Comparison of ENCODE assay signal across 20 mouse cellular contexts in the genomic region with DNA sequence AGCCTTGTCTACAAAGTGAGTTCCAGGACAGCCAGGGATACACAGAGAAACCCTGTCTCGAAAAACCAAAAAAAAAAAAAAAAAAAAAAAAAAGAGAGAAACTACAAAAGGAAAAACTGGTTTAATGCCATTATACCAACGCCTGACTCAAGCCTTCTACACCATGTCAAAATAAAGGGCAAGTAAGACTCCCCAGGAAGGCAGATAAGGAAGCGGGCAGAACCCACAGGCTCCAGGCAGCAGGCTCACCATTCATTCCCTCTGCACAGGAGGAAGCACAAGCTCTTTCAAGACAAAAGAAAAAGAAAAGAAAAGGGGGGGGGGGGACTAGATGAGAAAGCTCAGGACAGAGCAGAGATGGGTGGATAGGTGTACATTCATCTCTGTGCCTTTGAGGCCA. TPM values are rescaled to one million over a fixed set of nuclear protein-coding genes. Genes with fewer than 3 reads are reported as not detected.
DNase-seq lines count a peak whose midpoint lies in the region; ATAC-seq and TF ChIP-seq lines count a peak whose summit lies in the region.
"Had no signal": no experiment of that assay in that cellular context is flagged by ENCODE, and none has a peak within 500 bp of the region (broad histone marks: within the 10 kb centered on the region; RNA-seq: fewer than 3 reads in every experiment).

No protein-coding gene starts in this region.

- peak overlapping the region; percentile 81; the same call in 1 of the 2 replicates for H3K27ac ChIP-seq in liver, adult 2 months (replicated peaks; ENCODE audit: insufficient read depth, low read depth, low read length)
- peak overlapping the region; percentile 90 for H3K27ac ChIP-seq in liver, postnatal 0 days (ENCODE audit: low read depth)
- no peak overlapping the region for H3K27ac ChIP-seq in hindbrain, embryonic 11.5 days (ENCODE audit: low read depth, low read length)
- no peak overlapping the region for H3K27ac ChIP-seq in midbrain, embryonic 13.5 days
- H3K27ac ChIP-seq: forebrain, embryonic 10.5 days; limb, embryonic 12.5 days had no signal

- no peak for TF ChIP-seq POLR2A in liver, adult 2 months (IDR thresholded peaks at IDR 0.05; ENCODE audit: extremely low read depth, insufficient read depth, low read length)

- H3K9me3 ChIP-seq in liver, postnatal 0 days (ENCODE audit: low read length) = no peaks in the 10 kb centered on the region
- no peaks in the 10 kb centered on the region for H3K9me3 ChIP-seq in hindbrain, embryonic 11.5 days (ENCODE audit: control insufficient read depth, low read length)
- H3K9me3 ChIP-seq in midbrain, embryonic 13.5 days = no peaks in the 10 kb centered on the region
- H3K9me3 ChIP-seq: forebrain, embryonic 10.5 days; G1E; limb, embryonic 12.5 days had no signal

- no peak for TF ChIP-seq CTCF in liver, adult 2 months (IDR thresholded peaks at IDR 0.05; ENCODE audit: low read depth, low read length)
- no peak for TF ChIP-seq CTCF in liver, postnatal 0 days (IDR thresholded peaks at IDR 0.05; ENCODE audit: low read depth)

- no peak overlapping the region for H3K9ac ChIP-seq in liver, adult 2 months (ENCODE audit: low read depth, low read length)
- H3K9ac ChIP-seq in liver, postnatal 0 days (replicated peaks) = 0 out of 2 replicates have a peak overlapping the region, but pooled peaks have one; percentile 23
- no peak overlapping the region for H3K9ac ChIP-seq in hindbrain, embryonic 11.5 days (ENCODE audit: low read depth, low read length)
- H3K9ac ChIP-seq in midbrain, embryonic 13.5 days (replicated peaks) = no peak overlapping the region
- H3K9ac ChIP-seq: limb, embryonic 12.5 days had no signal

- WGBS in liver, adult 2 months = 77% methylated on average over 3 of the region's 3 CpGs
- 31% methylated on average over 3 of the region's 3 CpGs for WGBS in liver, postnatal 0 days (ENCODE audit: insufficient replicate concordance)
- WGBS in hindbrain, embryonic 11.5 days = 73% methylated on average over 3 of the region's 3 CpGs
- 60% methylated on average over 3 of the region's 3 CpGs for WGBS in midbrain, embryonic 13.5 days

- peaks cover 58% of the 10 kb centered on the region for H3K79me2 ChIP-seq in liver, adult 2 months (ENCODE audit: control insufficient read depth, insufficient read depth, low read length)

- ATAC-seq in liver, postnatal 0 days = no peak
- ATAC-seq in hindbrain, embryonic 11.5 days (ENCODE audit: low FRiP score) = no peak
- ATAC-seq in midbrain, embryonic 13.5 days = no peak
- ATAC-seq: CD4-positive, CD25-positive, alpha-beta regulatory T cell, adult 4 months; hindbrain, embryonic 16.5 days; midbrain, embryonic 16.5 days had no signal

- peak; percentile 23 for DNase-seq in T-cell, adult 2 months (ENCODE audit: low spot score)
- DNase-seq in liver, adult 2 months (ENCODE audit: extremely low read depth, low read depth, low spot score) = no peak
- no peak for DNase-seq in liver, postnatal 0 days
- no peak for DNase-seq in right cerebral cortex, postnatal 4 days
- no peak for DNase-seq in hindbrain, embryonic 11.5 days (ENCODE audit: low spot score)
- no peak for DNase-seq in adrenal gland, postnatal 10 days
- DNase-seq: cerebellum, postnatal 10 days; heart, adult 18-20 months; heart, postnatal 36 days; retina, postnatal 1 day; thymus, postnatal 25 days had no signal

- H3K4me1 ChIP-seq in liver, adult 2 months (ENCODE audit: control insufficient read depth, insufficient read depth, low read length) = peaks cover 15% of the 10 kb centered on the region
- peaks cover 26% of the 10 kb centered on the region; the same call in 1 of the 2 replicates for H3K4me1 ChIP-seq in liver, postnatal 0 days (ENCODE audit: insufficient read depth)
- no peaks in the 10 kb centered on the region for H3K4me1 ChIP-seq in hindbrain, embryonic 11.5 days (replicated peaks; ENCODE audit: control insufficient read depth, insufficient read depth, low read length)
- H3K4me1 ChIP-seq in midbrain, embryonic 13.5 days (replicated peaks) = no peaks in the 10 kb centered on the region
- H3K4me1 ChIP-seq: limb, embryonic 12.5 days had no signal

- peaks cover 5% of the 10 kb centered on the region; the same call in 1 of the 2 replicates for H3K36me3 ChIP-seq in liver, adult 2 months (ENCODE audit: control insufficient read depth, insufficient read depth, low read length)
- peaks cover 37% of the 10 kb centered on the region for H3K36me3 ChIP-seq in liver, postnatal 0 days (replicated peaks; ENCODE audit: insufficient read depth, low read length)
- no peaks in the 10 kb centered on the region for H3K36me3 ChIP-seq in hindbrain, embryonic 11.5 days (ENCODE audit: control insufficient read depth, insufficient read depth, low read length)
- H3K36me3 ChIP-seq in midbrain, embryonic 13.5 days = peaks cover 22% of the 10 kb centered on the region

- TF ChIP-seq EP300 in liver, postnatal 0 days (IDR thresholded peaks at IDR 0.05; ENCODE audit: low read depth) = no peak

- H3K4me2 ChIP-seq in liver, postnatal 0 days (ENCODE audit: low read depth, low read length) = 0 out of 2 replicates have a peak overlapping the region, but pooled peaks have one; percentile 4
- no peak overlapping the region for H3K4me2 ChIP-seq in hindbrain, embryonic 11.5 days (replicated peaks; ENCODE audit: low read depth, low read length)
- no peak overlapping the region for H3K4me2 ChIP-seq in midbrain, embryonic 13.5 days (replicated peaks)
- H3K4me2 ChIP-seq: limb, embryonic 12.5 days had no signal

- no peaks in the 10 kb centered on the region for H3K27me3 ChIP-seq in liver, adult 2 months (ENCODE audit: control insufficient read depth, insufficient read depth, low read length)
- H3K27me3 ChIP-seq in liver, postnatal 0 days (ENCODE audit: insufficient read depth, low read length) = no peaks in the 10 kb centered on the region
- H3K27me3 ChIP-seq in hindbrain, embryonic 11.5 days (ENCODE audit: control insufficient read depth, insufficient read depth, low read length) = no peaks in the 10 kb centered on the region
- no peaks in the 10 kb centered on the region for H3K27me3 ChIP-seq in midbrain, embryonic 13.5 days
- H3K27me3 ChIP-seq: limb, embryonic 12.5 days had no signal

- no peak overlapping the region for H3K4me3 ChIP-seq in liver, adult 2 months (ENCODE audit: insufficient read depth, low read depth, low read length)
- no peak overlapping the region for H3K4me3 ChIP-seq in liver, postnatal 0 days (ENCODE audit: low read depth, low read length)
- H3K4me3 ChIP-seq in hindbrain, embryonic 11.5 days (ENCODE audit: low read depth, low read length) = no peak overlapping the region
- no peak overlapping the region for H3K4me3 ChIP-seq in midbrain, embryonic 13.5 days (replicated peaks)
- H3K4me3 ChIP-seq: forebrain, embryonic 10.5 days; limb, embryonic 12.5 days had no signal

RNA-seq across cellular contexts. Expression of a gene that starts 40.7 kb away (rescaled TPM):
- 93.0 and 117 TPM in 2 replicates for total RNA-seq in liver, adult 2 months (2014; rRNA removed)
- polyA plus RNA-seq in liver, adult 2 months (2012; rRNA removed) = 159 and 178 TPM in 2 replicates
- polyA plus RNA-seq in liver, postnatal 0 days (2015; fragmentation: Nextera tagmentation; extraction: Ambion mirVana) = 23.8 and 24.7 TPM in 2 replicates
- polyA plus RNA-seq in hindbrain, embryonic 11.5 days (2014; fragmentation: Nextera tagmentation; extraction: Ambion mirVana) = 10.4 and 10.9 TPM in 2 replicates
- total RNA-seq in adrenal gland, postnatal 10 days (2021) = 100 to 1,000 TPM; 132 to 137 TPM
- polyA plus RNA-seq in midbrain, embryonic 13.5 days (2015; fragmentation: Nextera tagmentation; extraction: Ambion mirVana) = 9.6 and 9.7 TPM in 2 replicates

RNA-seq across cellular contexts. Expression of a gene that starts 51.0 kb away (rescaled TPM):
- not detected in 2 replicates for total RNA-seq in liver, adult 2 months (2014; rRNA removed)
- 0.15 and 0.48 TPM in 2 replicates for polyA plus RNA-seq in liver, adult 2 months (2012; rRNA removed)
- polyA plus RNA-seq in liver, postnatal 0 days (2015; fragmentation: Nextera tagmentation; extraction: Ambion mirVana) = 0.08 TPM in 1 of 2 replicates, not detected in the other
- polyA plus RNA-seq in hindbrain, embryonic 11.5 days (2014; fragmentation: Nextera tagmentation; extraction: Ambion mirVana) = 0.17 TPM in 1 of 2 replicates, not detected in the other
- not detected for total RNA-seq in adrenal gland, postnatal 10 days (2021)
- 0.90 and 1.3 TPM in 2 replicates for polyA plus RNA-seq in midbrain, embryonic 13.5 days (2015; fragmentation: Nextera tagmentation; extraction: Ambion mirVana)
- total RNA-seq: G1E; gastrocnemius, adult 8-10 months; heart, postnatal 36 days; layer of hippocampus, postnatal 25 days had no signal
- polyA plus RNA-seq: CD4-positive, CD25-positive, alpha-beta regulatory T cell, adult 4 months had no signal

RNA-seq across cellular contexts. Expression of a gene that starts 58.2 kb away (rescaled TPM):
- 24.4 and 27.1 TPM in 2 replicates for total RNA-seq in liver, adult 2 months (2014; rRNA removed)
- 42.2 and 49.6 TPM in 2 replicates for polyA plus RNA-seq in liver, adult 2 months (2012; rRNA removed)
- polyA plus RNA-seq in liver, postnatal 0 days (2015; fragmentation: Nextera tagmentation; extraction: Ambion mirVana) = 96.2 and 99.0 TPM in 2 replicates
- 344 and 359 TPM in 2 replicates for polyA plus RNA-seq in hindbrain, embryonic 11.5 days (2014; fragmentation: Nextera tagmentation; extraction: Ambion mirVana)
- total RNA-seq in adrenal gland, postnatal 10 days (2021) = 100 to 1,000 TPM in 1 of 2 experiments, 10 to 100 TPM in 1; 94.8 to 102 TPM
- polyA plus RNA-seq in midbrain, embryonic 13.5 days (2015; fragmentation: Nextera tagmentation; extraction: Ambion mirVana) = 304 and 309 TPM in 2 replicates

Comparison
In these comparisons a context has a peak if more than half of its experiments do, and no peak if none do; other contexts are left out.
1. H3K27ac ChIP-seq: peak in liver, adult 2 months (single experiment) and liver, postnatal 0 days (single experiment); none in hindbrain, embryonic 11.5 days (single experiment) and midbrain, embryonic 13.5 days (single experiment).